Mouse (Mus musculus) MEL (cell line): ENCODE results near the gene Nusap1. TPM values are rescaled to one million over a fixed set of nuclear protein-coding genes. Genes with fewer than 3 reads are reported as not detected.

Experiments used
- DNase-seq: peaks from one replicate; pipeline ENCODE4 v3.0.0; 2011; ENCODE audit warnings: low read depth, low spot score
- H3K27ac ChIP-seq: 2 replicates; pipeline ENCODE4 v1.5.1; 2012; ENCODE audit warnings: low read depth, mild to moderate bottlenecking, control low read depth, low read length, moderate library complexity; ENCODE audit not compliant: control insufficient read depth
- H3K27me3 ChIP-seq, 2 experiments: fragments of 150-350 bp in 1 of 2; sonication (generic) in 1 of 2; 2 replicates each; pipeline ENCODE4 v1.6.1; 2012; ENCODE audit warnings: low read length in 2 of 2, mild to moderate bottlenecking in 2 of 2, improper control_type of control experiment in 1 of 2, moderate library complexity in 1 of 2; ENCODE audit not compliant: insufficient read depth in 2 of 2, control insufficient read depth in 1 of 2
- H3K36me3 ChIP-seq, 2 experiments: 2 replicates each; pipeline ENCODE4 v1.6.1; 2012 to 2014; ENCODE audit warnings: low read length in 2 of 2, improper control_type of control experiment in 1 of 2, inconsistent platforms in 1 of 2, mild to moderate bottlenecking in 1 of 2; ENCODE audit not compliant: insufficient read depth in 2 of 2, control insufficient read depth in 1 of 2
- H3K4me1 ChIP-seq, 2 experiments: fragments of 150-350 bp in 1 of 2; sonication (generic) in 1 of 2; 2 replicates each; pipeline ENCODE4 v1.6.1; 2012; ENCODE audit warnings: low read length in 2 of 2, improper control_type of control experiment in 1 of 2, mild to moderate bottlenecking in 1 of 2; ENCODE audit not compliant: insufficient read depth in 2 of 2, control insufficient read depth in 1 of 2
- H3K4me3 ChIP-seq, 2 experiments: fragments of 150-350 bp in 1 of 2; sonication (generic) in 1 of 2; 2 replicates each; pipeline ENCODE4 v1.5.1; 2012; ENCODE audit warnings: low read depth in 2 of 2, low read length in 2 of 2, mild to moderate bottlenecking in 2 of 2, moderate library complexity in 2 of 2, control low read depth in 1 of 2, improper control_type of control experiment in 1 of 2; ENCODE audit not compliant: control insufficient read depth in 1 of 2, insufficient read depth in 1 of 2
- H3K79me2 ChIP-seq: 2 replicates; pipeline ENCODE4 v1.6.1; 2012; ENCODE audit warnings: mild to moderate bottlenecking, low read length, moderate library complexity; ENCODE audit not compliant: control insufficient read depth, poor library complexity, insufficient read depth
- H3K9ac ChIP-seq: 2 replicates; pipeline ENCODE4 v1.6.1; 2012; ENCODE audit warnings: low read depth, mild to moderate bottlenecking, control low read depth, low read length, moderate library complexity; ENCODE audit not compliant: control insufficient read depth, poor library complexity, severe bottlenecking
- H3K9me3 ChIP-seq: fragments of 150-350 bp; sonication (generic); replicated peaks from 2 replicates; pipeline ENCODE4 v1.6.1; 2012; ENCODE audit warnings: mild to moderate bottlenecking, low read length, improper control_type of control experiment, moderate library complexity; ENCODE audit not compliant: insufficient read depth
- CHD1 ChIP-seq: IDR thresholded peaks from 2 replicates; pipeline ENCODE4 v1.6.1; 2012; ENCODE audit warnings: low read depth, mild to moderate bottlenecking, inconsistent platforms, low read length, improper control_type of control experiment
- ELF1 ChIP-seq: IDR thresholded peaks from 2 replicates; pipeline ENCODE4 v1.6.1; 2014; ENCODE audit warnings: low read depth, mild to moderate bottlenecking, inconsistent platforms, low read length, improper control_type of control experiment, moderate library complexity
- EP300 ChIP-seq, 2 experiments: IDR thresholded peaks; 2 replicates each; pipeline ENCODE4 v1.6.1; 2011; ENCODE audit warnings: improper control_type of control experiment in 2 of 2, low read length in 2 of 2, low read depth in 1 of 2, mild to moderate bottlenecking in 1 of 2
- ETS1 ChIP-seq: IDR thresholded peaks from 2 replicates; pipeline ENCODE4 v1.6.1; 2012; ENCODE audit warnings: low read depth, mild to moderate bottlenecking, inconsistent platforms, low read length, improper control_type of control experiment, moderate library complexity
- GATA1 ChIP-seq: IDR thresholded peaks from 2 replicates; pipeline ENCODE4 v1.6.1; 2011; ENCODE audit warnings: low read depth, low read length, improper control_type of control experiment
- HCFC1 ChIP-seq: IDR thresholded peaks from 2 replicates; pipeline ENCODE4 v1.6.1; 2012; ENCODE audit warnings: low read depth, mild to moderate bottlenecking, inconsistent platforms, low read length, improper control_type of control experiment, moderate library complexity
- JUND ChIP-seq: IDR thresholded peaks from 2 replicates; pipeline ENCODE4 v1.6.1; 2011; ENCODE audit warnings: low read depth, mild to moderate bottlenecking, improper control_type of control experiment, low read length
- MAX ChIP-seq: IDR thresholded peaks from 2 replicates; pipeline ENCODE4 v1.6.1; 2011; ENCODE audit warnings: low read length, improper control_type of control experiment
- MAZ ChIP-seq: IDR thresholded peaks from 2 replicates; pipeline ENCODE4 v1.6.1; 2012; ENCODE audit warnings: low read depth, mild to moderate bottlenecking, inconsistent platforms, low read length, improper control_type of control experiment
- MEF2A ChIP-seq: IDR thresholded peaks from 2 replicates; pipeline ENCODE4 v1.6.1; 2014; ENCODE audit warnings: low read depth, mild to moderate bottlenecking, inconsistent platforms, low read length, improper control_type of control experiment; ENCODE audit not compliant: poor library complexity, insufficient replicate concordance, severe bottlenecking; ENCODE audit errors: extremely low read depth
- MXI1 ChIP-seq: IDR thresholded peaks from 2 replicates; pipeline ENCODE4 v1.6.1; 2011; ENCODE audit warnings: mild to moderate bottlenecking, low read depth, low read length, improper control_type of control experiment
- MYB ChIP-seq: IDR thresholded peaks from 2 replicates; pipeline ENCODE4 v1.6.1; 2011; ENCODE audit warnings: mild to moderate bottlenecking, low read depth, low read length, improper control_type of control experiment
- NRF1 ChIP-seq: IDR thresholded peaks from 2 replicates; pipeline ENCODE4 v1.6.1; 2014; ENCODE audit warnings: low read depth, mild to moderate bottlenecking, inconsistent platforms, low read length, improper control_type of control experiment, moderate library complexity; ENCODE audit not compliant: poor library complexity, insufficient read depth, severe bottlenecking
- POLR2A ChIP-seq, 2 experiments: IDR thresholded peaks; 2 replicates each; pipeline ENCODE4 v1.6.1; 2011 to 2012; ENCODE audit warnings: low read length in 2 of 2, mild to moderate bottlenecking in 2 of 2, control low read depth in 1 of 2, improper control_type of control experiment in 1 of 2, low read depth in 1 of 2, moderate library complexity in 1 of 2; ENCODE audit not compliant: control insufficient read depth in 1 of 2, insufficient read depth in 1 of 2, poor library complexity in 1 of 2
- POLR2AphosphoS5 ChIP-seq: IDR thresholded peaks from 2 replicates; pipeline ENCODE4 v1.6.1; 2012; ENCODE audit warnings: low read depth, borderline replicate concordance, mild to moderate bottlenecking, inconsistent platforms, low read length, moderate library complexity, mixed read lengths
- RAD21 ChIP-seq: IDR thresholded peaks from 2 replicates; pipeline ENCODE4 v1.6.1; 2011; ENCODE audit warnings: mild to moderate bottlenecking, low read depth, low read length, improper control_type of control experiment
- TAL1 ChIP-seq: IDR thresholded peaks from 2 replicates; pipeline ENCODE4 v1.6.1; 2012; ENCODE audit warnings: mild to moderate bottlenecking, inconsistent platforms, low read length, moderate library complexity, mixed read lengths
- TBP ChIP-seq: IDR thresholded peaks from 2 replicates; pipeline ENCODE4 v1.8.0; 2011; ENCODE audit warnings: low read depth, low read length, improper control_type of control experiment
- UBTF ChIP-seq: IDR thresholded peaks from 2 replicates; pipeline ENCODE4 v1.6.1; 2012; ENCODE audit warnings: low read depth, mild to moderate bottlenecking, inconsistent platforms, low read length, improper control_type of control experiment, moderate library complexity, borderline replicate concordance; ENCODE audit not compliant: insufficient read depth
- ZKSCAN1 ChIP-seq: IDR thresholded peaks from 2 replicates; pipeline ENCODE4 v1.6.1; 2012; ENCODE audit warnings: low read depth, mild to moderate bottlenecking, inconsistent platforms, low read length, improper control_type of control experiment, moderate library complexity
- polyA plus RNA-seq, 2 experiments: library from polyadenylated mRNA; stranded (reverse) in 1 of 2; unstranded in 1 of 2; fragments of >175 nt in 1 of 2; fragments of >200 nt in 1 of 2; gene quantifications; 2 replicates each; pipeline versions ENCODE4 v1.2.1 to v1.2.4; 2012; ENCODE audit warnings: low replicate concordance in 2 of 2, low read depth in 1 of 2; ENCODE audit not compliant: insufficient read length in 2 of 2, insufficient read depth in 1 of 2, missing spikeins in 1 of 2
- total RNA-seq: library from RNA; depleted of rRNA; stranded (reverse); fragments of 300-350 nt; gene quantifications from 2 replicates; pipeline ENCODE4 v1.2.3, GENCODE M21; 2012

Gene Nusap1
- total and polyA plus RNA-seq, 3 experiments, result 17.0 to 28.2 TPM; not detected in 1

DNA sequence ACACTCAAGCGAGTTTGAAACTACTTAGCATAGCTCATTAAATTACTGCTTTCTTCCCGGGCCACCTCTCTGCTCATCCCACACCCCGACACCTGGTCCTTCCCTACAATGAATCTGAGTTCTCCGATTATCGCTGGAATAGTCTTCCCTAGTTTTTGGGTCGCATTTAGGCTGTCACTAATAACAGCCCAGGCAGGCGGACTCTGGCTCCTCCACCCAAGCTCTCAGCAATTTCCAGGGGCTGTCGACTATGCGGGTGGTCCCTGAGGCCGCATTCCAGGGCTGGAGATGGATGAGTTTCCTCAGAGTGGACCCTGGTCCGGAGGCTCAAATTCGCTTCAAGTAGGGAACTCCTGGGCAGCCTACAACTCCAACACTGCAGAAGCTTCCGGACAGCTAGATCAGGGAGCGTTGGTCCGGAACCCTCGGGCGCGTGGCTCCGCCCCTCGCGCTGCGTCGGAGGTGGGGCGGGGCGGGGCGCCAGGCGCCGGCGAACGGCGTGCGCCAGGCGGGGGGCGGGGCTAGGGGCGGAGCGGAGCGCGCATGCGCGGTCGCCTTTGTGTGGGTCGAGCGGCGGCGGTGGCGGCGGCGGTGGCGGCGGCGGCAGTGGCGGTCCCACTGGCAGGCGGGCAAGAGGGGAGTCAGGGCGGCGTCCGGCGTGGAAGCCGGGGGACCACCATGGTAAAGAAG lies 56.6 kb downstream of the Nusap1 start, which contains the start of gene Rtf1 (continued):
- TF ChIP-seq JUND (no peak), RAD21 (no peak), MAX (no peak), ELF1 (peak; percentile 60), HCFC1 (peak; percentile 71), POLR2AphosphoS5 (no peak), POLR2A (IDR thresholded peaks at IDR 0.05; ENCODE audit: control insufficient read depth in 1 of 2, insufficient read depth in 1 of 2, low read depth in 1 of 2, low read length in 2 of 2, poor library complexity in 1 of 2) (peak; percentile 78 to 97), ZKSCAN1 (no peak), EP300 (IDR thresholded peaks at IDR 0.05; ENCODE audit: low read depth in 1 of 2, low read length in 2 of 2) (no peak), ETS1 (no peak), UBTF (no peak)

DNA sequence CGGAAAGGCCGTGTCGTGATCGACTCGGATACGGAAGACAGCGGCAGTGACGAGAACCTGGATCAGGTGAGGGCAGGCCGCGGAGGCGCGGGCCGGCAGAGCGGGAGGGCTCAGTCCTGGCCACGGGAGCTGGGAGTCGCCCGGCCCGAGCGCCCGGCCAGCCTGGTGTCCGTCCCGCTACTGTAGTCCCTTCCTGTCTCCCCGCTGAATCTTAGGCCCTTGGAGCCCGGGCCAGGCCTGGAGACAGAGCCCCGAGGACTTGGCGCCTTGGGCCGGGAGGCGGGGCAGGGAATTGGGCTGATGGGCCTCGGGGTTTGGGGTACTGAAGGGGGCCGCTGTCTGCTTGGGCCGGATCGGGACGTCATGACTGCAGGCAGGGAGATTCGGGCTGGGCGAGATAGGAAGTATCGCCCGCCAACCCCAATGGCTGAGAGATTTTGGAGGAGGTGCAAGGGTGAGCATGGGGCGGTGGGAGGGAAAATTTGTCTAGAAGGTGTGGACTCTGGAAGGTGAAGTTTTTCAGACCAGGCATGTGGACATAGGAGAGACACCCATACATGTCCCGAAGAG lies 57.2 kb downstream of the Nusap1 start:
- DNase-seq, result peak; percentile 78
- H3K9ac ChIP-seq, result peak overlapping the region; percentile 89
- peaks cover 42% of the 10 kb centered on the region for H3K79me2 ChIP-seq
- H3K4me1 ChIP-seq, result peaks cover 3 to 12% of the 10 kb centered on the region in 2 experiments; a peak in 3 of 4 replicates
- TF ChIP-seq TAL1 (no peak), POLR2AphosphoS5 (no peak), ELF1 (no peak; the same call in 1 of the 2 replicates), MXI1 (peak; percentile 57), CHD1 (0 out of 2 replicates have a peak, but pooled peaks have one; percentile 54), TBP (peak; percentile 28; the same call in 1 of the 2 replicates), MEF2A (no peak), UBTF (no peak), MYB (no peak), GATA1 (no peak), MAZ (no peak), NRF1 (no peak)
- no peaks in the 10 kb centered on the region for H3K27me3 ChIP-seq
- H3K9me3 ChIP-seq, result no peaks in the 10 kb centered on the region
- peak overlapping the region; percentile 84 for H3K27ac ChIP-seq
- H3K4me3 ChIP-seq, result peak overlapping the region; percentile 96 to 100
- peaks cover 4 to 12% of the 10 kb centered on the region in 2 experiments for H3K36me3 ChIP-seq
